Mouse (Mus musculus) hindbrain, postnatal 0 days (tissue): Measurements from ENCODE around the gene Sva. TPM values are rescaled to one million over a fixed set of nuclear protein-coding genes. Genes with fewer than 3 reads are reported as not detected.

Experiments
- ATAC-seq: fragments of 200-750 bp; cut with Nextera tagmentation; 2 replicates; pipeline ENCODE4 v1.8.0; 2017; ENCODE audit warnings: mild to moderate bottlenecking, moderate TSS enrichment, moderate library complexity
- DNase-seq: peaks from one replicate; pipeline ENCODE4 v3.0.0-alpha.2; 2015; ENCODE audit warnings: low spot score
- H3K27ac ChIP-seq: fragments of 300-500 bp; sonication (generic); 2 replicates; pipeline ENCODE4 v1.5.1; 2014; ENCODE audit warnings: mild to moderate bottlenecking
- H3K27me3 ChIP-seq: fragments of 300-500 bp; sonication (generic); 2 replicates; pipeline ENCODE4 v1.6.1; 2014; ENCODE audit warnings: low read length, mixed read lengths; ENCODE audit not compliant: insufficient read depth
- H3K36me3 ChIP-seq: fragments of 300-500 bp; sonication (generic); 2 replicates; pipeline ENCODE4 v1.6.1; 2014; ENCODE audit warnings: low read length, mixed read lengths; ENCODE audit not compliant: insufficient read depth
- H3K4me1 ChIP-seq: fragments of 300-500 bp; sonication (generic); 2 replicates; pipeline ENCODE4 v1.6.1; 2014; ENCODE audit warnings: antibody characterized with exemption, low read length, mixed read lengths; ENCODE audit not compliant: insufficient read depth
- H3K4me2 ChIP-seq: fragments of 300-500 bp; sonication (generic); 2 replicates; pipeline ENCODE4 v1.6.1; 2014; ENCODE audit warnings: low read depth, mild to moderate bottlenecking, low read length, moderate library complexity, mixed read lengths
- H3K4me3 ChIP-seq: fragments of 300-500 bp; sonication (generic); 2 replicates; pipeline ENCODE4 v1.5.1; 2014; ENCODE audit warnings: low read length
- H3K9ac ChIP-seq: fragments of 300-500 bp; sonication (generic); replicated peaks from 2 replicates; pipeline ENCODE4 v1.6.1; 2014; ENCODE audit warnings: mild to moderate bottlenecking, low read length, moderate library complexity, mixed read lengths
- H3K9me3 ChIP-seq: fragments of 300-500 bp; sonication (generic); 2 replicates; pipeline ENCODE4 v1.6.1; 2016; ENCODE audit warnings: low read length, mixed read lengths
- CTCF ChIP-seq: IDR thresholded peaks from 2 replicates; pipeline ENCODE4 v1.5.1; 2016; ENCODE audit warnings: antibody characterized with exemption, control low read depth, low read depth
- polyA plus RNA-seq: library from polyadenylated mRNA; unstranded; fragments of >200 nt; fragmentation: Nextera tagmentation; extraction: Ambion mirVana; gene quantifications from 2 replicates; pipeline ENCODE4 v1.2.1, GENCODE M21; 2015
- total RNA-seq: library from RNA; depleted of rRNA; stranded (reverse); fragments of >200 nt; gene quantifications from 2 replicates; pipeline ENCODE4 v1.2.3, GENCODE M21; 2014; rRNA removed

Gene Sva
- total RNA-seq, result not detected in 2 replicates
- not detected in 2 replicates for polyA plus RNA-seq

- Histone ChIP-seq H3K4me1 (no peaks in the 10 kb centered on the region), H3K27ac (no peak within 1 kb of the TSS), H3K9me3 (no peaks in the 10 kb centered on the region), H3K27me3 (no peaks in the 10 kb centered on the region), H3K4me3 (no peak within 1 kb of the TSS), H3K9ac (no peak within 1 kb of the TSS), H3K4me2 (no peak within 1 kb of the TSS), H3K36me3 (no peaks in the 10 kb centered on the region)
- no peak for TF ChIP-seq CTCF
- ATAC-seq, result no peak
- DNase-seq, result no peak
Measured at GRCm38 (mm10) chr6:42038094-42038493, at the start of gene Sva. Gene Sva (plus strand): TSS chr6:42038394.

Other genes starting within 250 kb of the Sva start
- not detected in 2 replicates for gene Pip, start 190.9 kb upstream of the Sva start, total RNA-seq
- gene Pip, start 190.9 kb upstream of the Sva start, polyA plus RNA-seq, result not detected in 2 replicates
- gene Sval2, start 185.4 kb upstream of the Sva start, total RNA-seq, result not detected in 2 replicates
- not detected in 2 replicates for gene Sval2, start 185.4 kb upstream of the Sva start, polyA plus RNA-seq
- not detected in 2 replicates for gene Sval1, start 86.8 kb upstream of the Sva start, total RNA-seq
- not detected in 2 replicates for gene Sval1, start 86.8 kb upstream of the Sva start, polyA plus RNA-seq
- gene Sval3, start 70.3 kb upstream of the Sva start, total RNA-seq, result not detected in 2 replicates
- not detected in 2 replicates for gene Sval3, start 70.3 kb upstream of the Sva start, polyA plus RNA-seq
- not detected in 2 replicates for gene Tas2r139, start 102.5 kb downstream of the Sva start, total RNA-seq
- not detected in 2 replicates for gene Tas2r139, start 102.5 kb downstream of the Sva start, polyA plus RNA-seq
- not detected in 2 replicates for gene Tas2r144, start 176.9 kb downstream of the Sva start, total RNA-seq
- gene Tas2r144, start 176.9 kb downstream of the Sva start, polyA plus RNA-seq, result not detected in 2 replicates
- 6.5 and 12.2 TPM in 2 replicates for gene Gstk1, start 207.5 kb downstream of the Sva start, total RNA-seq
- gene Gstk1, start 207.5 kb downstream of the Sva start, polyA plus RNA-seq, result 15.5 and 17.7 TPM in 2 replicates
- 0.21 TPM in 1 of 2 replicates, not detected in the other for gene Tmem139, start 223.6 kb downstream of the Sva start, total RNA-seq
- gene Tmem139, start 223.6 kb downstream of the Sva start, polyA plus RNA-seq, result 0.21 TPM in 1 of 2 replicates, not detected in the other
- 31.7 and 43.0 TPM in 2 replicates for gene Casp2, start 226.6 kb downstream of the Sva start, total RNA-seq
- 20.3 and 22.2 TPM in 2 replicates for gene Casp2, start 226.6 kb downstream of the Sva start, polyA plus RNA-seq
- gene Clcn1, start 248.3 kb downstream of the Sva start, total RNA-seq, result 2.0 and 3.5 TPM in 2 replicates
- gene Clcn1, start 248.3 kb downstream of the Sva start, polyA plus RNA-seq, result 0.43 and 0.95 TPM in 2 replicates